Mouse (Mus musculus) left cerebral cortex, adult 9 months (tissue): ENCODE results near the gene Cdc42ep4.

Experiments
- DNase-seq, 2 experiments: peaks; one replicate each; pipeline ENCODE4 v3.0.0; 2022; ENCODE audit warnings: low spot score in 2 of 2

Cdc42ep4 gene

GRCm38 (mm10) chr11:113777878-113778464 lies 26.3 kb upstream of the Cdc42ep4 start:
- DNase-seq, result no peak

- no peak for DNase-seq
Observed at GRCm38 (mm10) chr11:113776851-113777511, 25.3 kb upstream of the Cdc42ep4 start.

DNA sequence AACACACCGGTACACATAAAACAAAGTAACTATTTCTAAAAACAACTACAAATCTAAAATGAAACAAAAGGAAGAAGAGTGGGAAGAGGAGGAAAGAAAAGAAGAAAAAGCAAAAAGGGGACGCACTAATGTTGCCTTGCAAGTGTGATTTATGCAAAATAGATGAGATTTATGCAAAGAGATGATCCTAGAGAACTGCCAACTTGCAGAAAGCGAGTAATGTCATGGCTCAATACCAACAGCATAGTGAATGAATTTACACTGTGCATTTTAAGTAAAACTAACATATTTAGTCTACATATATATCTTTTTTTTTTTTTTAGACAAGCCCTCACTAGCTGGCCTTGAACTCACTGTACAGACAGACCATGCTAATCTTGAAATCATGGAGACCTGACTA lies 23.1 kb upstream of the Cdc42ep4 start:
- DNase-seq, result no peak

- DNase-seq, result no peak
Observed at GRCm38 (mm10) chr11:113773191-113773590, 21.5 kb upstream of the Cdc42ep4 start.

GRCm38 (mm10) chr11:113771187-113771586 lies 19.5 kb upstream of the Cdc42ep4 start:
- no peak for DNase-seq

DNA sequence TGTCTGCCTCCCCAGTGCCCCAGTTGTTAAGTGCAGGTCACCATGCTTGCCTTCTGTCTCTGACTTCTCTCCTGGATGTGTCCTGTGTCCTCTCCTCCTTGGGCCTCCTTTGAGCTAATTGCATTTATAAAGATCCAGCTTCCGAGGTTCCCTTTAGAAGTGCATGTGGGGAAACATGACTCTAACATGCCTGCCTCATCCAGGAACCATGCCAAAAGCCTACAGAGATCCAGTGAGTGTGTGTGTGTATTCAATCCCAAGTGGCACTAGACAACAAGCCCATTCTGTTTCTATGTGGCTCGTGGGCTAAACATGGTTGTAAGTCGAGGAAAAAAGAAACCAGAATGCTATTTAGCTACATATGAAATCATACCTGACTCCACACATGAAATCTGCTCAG lies 16.7 kb upstream of the Cdc42ep4 start:
- DNase-seq, result no peak

GRCm38 (mm10) chr11:113767285-113767684 lies 15.6 kb upstream of the Cdc42ep4 start:
- no peak for DNase-seq

DNA sequence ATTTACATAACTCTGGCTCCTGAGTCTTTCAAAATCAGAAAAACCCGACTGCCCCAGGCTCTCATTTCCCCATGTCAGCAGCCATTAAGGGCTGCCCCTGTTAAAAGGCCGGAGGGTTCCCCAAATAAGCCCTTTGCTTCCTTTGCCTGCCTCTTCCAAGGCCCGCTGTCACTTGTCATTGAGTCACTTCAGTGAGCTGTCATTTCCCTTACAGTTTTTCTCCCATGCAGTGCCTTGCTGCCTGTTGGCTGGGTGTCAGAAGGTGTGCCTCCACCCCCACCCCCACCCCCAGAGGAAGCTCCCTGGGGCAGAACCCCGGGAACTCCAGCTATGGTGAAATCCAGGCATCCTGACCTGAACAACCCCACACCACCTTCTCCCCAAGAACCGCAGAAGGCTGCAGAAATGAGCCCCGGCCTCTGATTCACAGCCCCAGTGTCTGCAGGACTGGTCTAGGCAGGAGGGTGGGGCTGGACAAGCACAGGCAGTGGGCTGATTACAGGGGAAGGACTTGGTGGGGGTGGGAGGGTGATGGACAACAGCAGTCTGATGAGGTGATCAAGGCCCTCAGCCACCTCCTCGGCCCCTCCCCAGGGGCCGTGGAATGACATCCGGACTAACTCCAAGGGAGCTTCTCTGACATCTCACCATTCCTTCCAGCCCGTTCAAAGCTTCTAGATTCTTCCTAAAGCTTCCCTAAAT lies 14.8 kb upstream of the Cdc42ep4 start:
- no peak for DNase-seq

DNA sequence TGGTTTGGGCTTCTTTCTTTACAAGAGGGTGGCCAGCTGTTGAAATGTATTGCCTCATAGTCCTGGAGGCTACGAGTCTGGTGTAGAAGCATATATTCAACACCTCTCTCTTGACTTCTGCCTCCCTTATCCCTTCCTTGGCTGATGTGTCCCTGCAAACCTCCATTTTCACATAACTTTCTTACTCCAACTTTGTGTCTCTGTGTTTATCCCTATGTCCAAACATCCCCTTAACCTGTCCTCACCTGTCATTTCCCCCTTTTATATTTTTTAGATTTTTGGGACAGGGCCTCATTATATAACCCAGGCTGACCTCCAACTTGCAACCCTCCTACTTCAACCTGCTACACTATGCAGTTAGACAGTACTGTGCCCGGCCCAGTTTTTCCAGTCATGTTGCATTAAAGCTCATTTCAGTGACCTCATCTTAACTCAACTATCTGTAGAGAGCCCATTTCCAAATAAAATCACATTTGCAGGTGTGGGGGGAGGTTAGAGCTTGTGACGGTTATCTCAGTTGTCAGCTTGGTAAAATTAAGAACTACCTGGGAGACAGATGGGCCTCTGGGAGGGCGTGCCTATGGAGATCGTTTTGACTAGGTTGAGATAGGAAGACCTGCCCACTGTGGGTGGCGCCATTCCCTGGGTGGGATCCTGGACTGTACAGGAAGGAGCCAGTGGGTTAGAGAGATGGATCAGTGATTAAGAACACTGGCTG lies 12.6 kb upstream of the Cdc42ep4 start:
- DNase-seq, result no peak

DNA sequence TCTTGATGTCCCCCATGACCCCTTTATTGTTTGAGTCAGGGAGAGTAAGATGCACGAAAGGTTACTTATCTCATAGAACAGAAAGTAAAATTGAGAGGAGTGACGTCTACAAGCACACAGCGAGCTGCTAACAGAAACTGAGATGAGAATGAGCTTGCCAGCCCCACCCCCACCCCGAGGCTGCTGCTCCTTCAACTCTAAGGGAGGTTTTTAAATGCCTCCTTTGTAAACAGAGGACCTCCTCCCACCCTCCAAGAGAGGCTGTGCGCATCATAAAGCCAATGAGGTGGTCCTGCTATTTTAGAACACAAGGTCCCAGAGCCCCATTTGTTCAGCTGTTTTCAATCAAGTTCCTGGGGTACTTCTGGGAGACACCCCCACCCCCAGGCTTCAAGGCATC lies 11.8 kb upstream of the Cdc42ep4 start:
- DNase-seq, result no peak

- DNase-seq, result no peak
Observed at GRCm38 (mm10) chr11:113762136-113762797, 10.6 kb upstream of the Cdc42ep4 start.

DNA sequence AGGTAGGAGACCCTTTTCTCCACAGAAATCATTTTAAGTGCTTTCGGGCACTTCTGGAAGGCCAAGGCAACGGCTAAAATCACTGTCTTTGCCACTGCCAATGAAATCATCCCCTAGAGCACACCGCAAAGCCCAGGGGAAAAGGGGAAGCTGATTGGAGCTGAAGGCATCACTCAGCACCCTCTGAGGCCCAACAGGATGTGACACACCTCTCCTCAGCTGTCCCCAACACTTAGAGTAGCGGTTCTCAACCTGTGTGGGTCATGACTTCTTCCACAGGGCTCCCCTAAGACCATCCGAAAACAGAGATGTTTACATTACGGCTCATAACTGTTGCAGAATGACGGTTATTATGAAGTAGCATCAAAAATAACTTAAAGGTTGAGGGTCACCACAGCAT lies 10.0 kb upstream of the Cdc42ep4 start:
- no peak for DNase-seq

DNA sequence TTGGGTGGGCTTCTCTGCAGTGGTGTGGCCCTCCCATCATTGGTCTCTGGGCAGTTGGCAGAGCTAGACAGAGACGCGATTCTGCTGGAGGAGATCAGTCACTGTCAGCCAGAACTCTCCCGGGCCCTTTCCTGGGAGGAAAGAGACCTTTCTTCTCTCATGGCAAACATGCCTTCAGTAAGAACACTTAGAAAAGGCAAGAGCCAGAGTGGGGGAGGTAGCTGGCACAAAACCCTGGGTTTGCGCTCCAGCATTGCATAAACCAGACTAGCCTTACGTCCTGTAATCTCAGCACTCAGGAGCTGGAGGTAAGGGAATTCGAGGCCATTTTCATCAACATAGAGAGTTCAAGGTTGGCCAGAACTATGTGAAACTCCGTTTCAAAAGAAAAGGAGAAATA lies 8.8 kb upstream of the Cdc42ep4 start:
- no peak for DNase-seq

GRCm38 (mm10) chr11:113758851-113759250 lies 7.2 kb upstream of the Cdc42ep4 start:
- DNase-seq, result no peak

- DNase-seq, result no peak
Observed at GRCm38 (mm10) chr11:113756578-113756977, 4.9 kb upstream of the Cdc42ep4 start.

DNA sequence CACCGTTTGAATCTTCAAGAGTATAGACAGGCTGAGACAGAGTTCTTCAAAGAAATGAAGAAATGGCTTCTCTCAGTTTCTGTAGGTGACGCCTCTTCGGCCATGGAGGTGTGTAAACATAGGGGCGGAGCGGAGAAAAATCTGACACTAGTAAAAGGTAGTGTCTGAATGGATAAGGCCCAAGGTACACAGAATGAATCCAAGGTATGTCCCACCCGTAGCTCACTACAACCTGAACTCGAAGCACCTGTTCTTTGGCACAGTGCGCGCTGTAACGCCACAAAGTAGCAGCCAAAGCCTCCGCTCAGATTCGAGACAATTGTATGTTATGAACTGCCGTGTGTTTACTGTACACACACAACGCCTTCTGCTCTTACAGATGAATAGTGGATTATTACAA lies 4.2 kb upstream of the Cdc42ep4 start:
- no peak for DNase-seq

- no peak for DNase-seq
Observed at GRCm38 (mm10) chr11:113754845-113755244, 3.2 kb upstream of the Cdc42ep4 start.

- no peak for DNase-seq
Observed at GRCm38 (mm10) chr11:113752685-113753430, 1.2 kb upstream of the Cdc42ep4 start.

GRCm38 (mm10) chr11:113752158-113752661 lies 529 bp upstream of the Cdc42ep4 start:
- DNase-seq, result no peak

DNA sequence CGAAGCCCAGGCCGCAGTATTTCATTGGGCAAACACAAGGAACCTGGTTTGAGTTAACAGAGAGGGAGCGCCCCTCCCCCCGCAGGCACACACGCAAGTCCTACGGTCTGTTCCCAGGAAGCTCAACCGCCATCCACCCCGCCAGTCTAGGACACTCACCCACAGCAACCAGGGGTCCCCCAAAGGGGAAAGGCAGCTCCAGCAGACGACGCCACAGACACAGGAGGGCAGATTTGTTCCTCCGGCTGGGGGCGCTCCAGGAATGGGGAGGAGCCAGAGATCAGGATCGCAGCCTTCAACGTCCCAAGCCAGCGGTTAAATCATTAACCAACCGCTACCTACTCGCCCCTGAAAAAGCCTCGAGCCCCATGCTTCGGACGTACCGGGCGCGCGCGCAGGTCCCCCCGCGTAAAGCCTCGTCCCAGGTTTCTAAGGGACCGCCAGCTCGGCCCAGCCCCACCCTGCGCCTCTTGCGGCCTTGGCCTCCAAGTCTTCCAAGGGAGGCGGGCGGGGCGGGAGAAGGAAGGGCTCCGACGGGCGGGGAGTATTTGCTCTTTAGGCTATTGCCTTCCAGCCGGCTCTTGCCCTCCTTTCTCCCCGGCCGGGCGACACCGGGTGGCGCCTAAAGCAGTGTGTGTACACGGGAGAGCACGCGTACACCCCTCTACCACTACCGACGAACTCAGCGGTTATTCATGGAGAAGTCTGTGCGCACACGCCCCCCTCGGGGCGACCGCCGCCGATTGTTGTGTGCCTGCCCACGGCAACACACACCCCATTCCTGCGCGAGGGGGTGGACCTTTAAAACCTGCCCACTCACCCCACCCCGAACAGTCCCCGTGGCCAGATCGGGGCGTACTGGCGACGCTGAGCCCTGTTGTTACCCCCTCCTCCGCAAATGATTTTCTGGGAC lies 854 bp downstream of the Cdc42ep4 start:
- DNase-seq, result peak in 1 of 2 experiments; percentile 53
